Mouse (Mus musculus) cerebellum, postnatal 4 days (tissue): Measurements from ENCODE around the gene Rasgef1c.

Experiments used
- DNase-seq, 2 experiments: peaks; one replicate each; pipeline ENCODE4 v3.0.0; 2022; ENCODE audit warnings: low spot score in 2 of 2, mixed read lengths in 1 of 2

Gene Rasgef1c

GRCm38 (mm10) chr11:49901659-49902458 is at the start of gene Rasgef1c:
Gene Rasgef1c, plus strand, starts transcription at chr11:49901835.
- peak; percentile 69 to 91 for DNase-seq

- DNase-seq = no peak
These were observed 46.5 kb upstream of the Rasgef1c start for GRCm38 (mm10) chr11:49855144-49855543.

GRCm38 (mm10) chr11:49861139-49861538 is 40.5 kb upstream of the Rasgef1c start:
- no peak for DNase-seq

- no peak for DNase-seq
These were observed 37.7 kb upstream of the Rasgef1c start for GRCm38 (mm10) chr11:49863926-49864325.

GRCm38 (mm10) chr11:49867320-49867719 is 34.3 kb upstream of the Rasgef1c start:
- no peak for DNase-seq

- peak in 1 of 2 experiments; percentile 52 for DNase-seq
These were observed 31.9 kb upstream of the Rasgef1c start for GRCm38 (mm10) chr11:49869762-49870161.

- DNase-seq = peak in 1 of 2 experiments; percentile 67
These were observed 29.7 kb upstream of the Rasgef1c start for GRCm38 (mm10) chr11:49871914-49872313.

- no peak for DNase-seq
These were observed 28.9 kb upstream of the Rasgef1c start for GRCm38 (mm10) chr11:49872779-49873178.

- peak in 1 of 2 experiments; percentile 53 for DNase-seq
These were observed 24.5 kb upstream of the Rasgef1c start for GRCm38 (mm10) chr11:49876948-49877817.

GRCm38 (mm10) chr11:49879950-49880642 is 21.5 kb upstream of the Rasgef1c start:
- DNase-seq = no peak

GRCm38 (mm10) chr11:49883394-49883793 is 18.2 kb upstream of the Rasgef1c start:
- no peak for DNase-seq

- DNase-seq = no peak
These were observed 13.2 kb upstream of the Rasgef1c start for GRCm38 (mm10) chr11:49888469-49888868.

- no peak for DNase-seq
These were observed 9.6 kb upstream of the Rasgef1c start for GRCm38 (mm10) chr11:49891993-49892392.

GRCm38 (mm10) chr11:49893806-49894205 is 7.8 kb upstream of the Rasgef1c start:
- no peak for DNase-seq

GRCm38 (mm10) chr11:49895966-49896590 is 5.6 kb upstream of the Rasgef1c start:
- no peak for DNase-seq

- no peak for DNase-seq
These were observed 1.6 kb upstream of the Rasgef1c start for GRCm38 (mm10) chr11:49900043-49900442.

GRCm38 (mm10) chr11:49900962-49901658 is 525 bp upstream of the Rasgef1c start:
- DNase-seq = no peak

- DNase-seq = peak; percentile 75 to 87
These were observed 1.7 kb downstream of the Rasgef1c start for GRCm38 (mm10) chr11:49903333-49903732.

GRCm38 (mm10) chr11:49918521-49919180 is 17.0 kb downstream of the Rasgef1c start:
- no peak for DNase-seq

GRCm38 (mm10) chr11:49919304-49919703 is 17.7 kb downstream of the Rasgef1c start:
- no peak for DNase-seq
